Mouse (Mus musculus): ENCODE data around the gene Cd47. TPM values are rescaled to one million over a fixed set of nuclear protein-coding genes. Genes with fewer than 3 reads are reported as not detected.

Gene Cd47
- polyA plus RNA-seq, 1 experiment from 2014 or later: 286 TPM

- Histone ChIP-seq H3K4me2 (ENCODE audit: low read depth, low read length) (peak overlapping the region; percentile 40), H3K27me3 (ENCODE audit: control insufficient read depth, insufficient read depth, low read depth, low read length) (no peaks in the 10 kb centered on the region), H3K27ac (ENCODE audit: low read length) (peak overlapping the region; percentile 98), H3K4me1 (ENCODE audit: control insufficient read depth, low read depth, low read length) (peaks cover 70% of the 10 kb centered on the region), H3K9me3 (replicated peaks; ENCODE audit: control insufficient read depth, low read length) (no peaks in the 10 kb centered on the region), H3K36me3 (ENCODE audit: control insufficient read depth, insufficient read depth) (no peaks in the 10 kb centered on the region), H3K9ac (ENCODE audit: low read depth, low read length) (peak overlapping the region; percentile 29), H3K4me3 (ENCODE audit: low read depth, low read length) (no peak overlapping the region)
- 21% methylated on average over 12 of the region's 12 CpGs for WGBS (ENCODE audit: insufficient replicate concordance)
- no peak for ATAC-seq (ENCODE audit: low read depth)
Measured at GRCm38 (mm10) chr16:49770320-49771189, 29.8 kb upstream of the Cd47 start.

DNA sequence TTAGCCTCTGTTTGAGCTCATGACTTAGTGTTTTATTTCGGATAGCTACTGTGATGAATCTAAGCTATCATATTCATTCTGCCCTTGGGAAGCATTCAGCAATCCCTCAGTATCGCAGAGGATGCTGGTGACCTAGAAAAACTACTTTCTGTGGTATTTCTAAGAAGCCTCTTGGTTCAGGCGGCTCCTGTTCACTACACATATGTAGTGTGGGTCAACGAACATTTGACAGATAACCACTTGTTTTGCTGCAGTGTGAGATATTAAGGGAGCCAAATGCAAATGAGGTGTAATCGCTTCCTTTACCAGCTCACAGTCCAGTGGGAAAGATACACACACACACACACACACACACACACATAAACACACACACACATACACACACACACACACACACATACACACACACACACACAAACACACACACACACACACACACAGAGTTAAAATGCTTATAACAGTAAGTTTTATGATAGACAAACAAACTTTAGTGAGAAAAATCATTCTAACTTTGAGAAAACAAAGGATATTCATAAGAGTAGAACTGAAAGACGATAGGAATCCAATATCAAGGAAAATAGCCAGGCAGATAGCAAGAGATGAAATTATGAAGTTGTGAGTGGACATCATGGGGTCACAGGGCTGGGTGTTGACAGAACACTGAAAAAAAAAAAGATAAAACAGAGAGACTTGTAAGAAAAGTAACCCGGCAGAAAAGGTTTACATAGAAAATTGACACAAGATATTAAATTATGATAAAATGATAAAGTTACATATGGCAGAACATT lies 28.5 kb upstream of the Cd47 start:
- H3K9me3 ChIP-seq (replicated peaks; ENCODE audit: control insufficient read depth, low read length): no peaks in the 10 kb centered on the region
- no peak overlapping the region for H3K4me3 ChIP-seq (ENCODE audit: low read depth, low read length)
- peak overlapping the region; percentile 98 for H3K27ac ChIP-seq (ENCODE audit: low read length)
- no peaks in the 10 kb centered on the region for H3K36me3 ChIP-seq (ENCODE audit: control insufficient read depth, insufficient read depth)
- peak overlapping the region; percentile 29 for H3K4me2 ChIP-seq (ENCODE audit: low read depth, low read length)
- peak overlapping the region; percentile 64 for H3K9ac ChIP-seq (ENCODE audit: low read depth, low read length)
- no peaks in the 10 kb centered on the region for H3K27me3 ChIP-seq (ENCODE audit: control insufficient read depth, insufficient read depth, low read depth, low read length)
- peaks cover 71% of the 10 kb centered on the region for H3K4me1 ChIP-seq (ENCODE audit: control insufficient read depth, low read depth, low read length)
- ATAC-seq (ENCODE audit: low read depth): peak; percentile 73
- WGBS (ENCODE audit: insufficient replicate concordance): 25% methylated on average over 7 of the region's 7 CpGs

DNA sequence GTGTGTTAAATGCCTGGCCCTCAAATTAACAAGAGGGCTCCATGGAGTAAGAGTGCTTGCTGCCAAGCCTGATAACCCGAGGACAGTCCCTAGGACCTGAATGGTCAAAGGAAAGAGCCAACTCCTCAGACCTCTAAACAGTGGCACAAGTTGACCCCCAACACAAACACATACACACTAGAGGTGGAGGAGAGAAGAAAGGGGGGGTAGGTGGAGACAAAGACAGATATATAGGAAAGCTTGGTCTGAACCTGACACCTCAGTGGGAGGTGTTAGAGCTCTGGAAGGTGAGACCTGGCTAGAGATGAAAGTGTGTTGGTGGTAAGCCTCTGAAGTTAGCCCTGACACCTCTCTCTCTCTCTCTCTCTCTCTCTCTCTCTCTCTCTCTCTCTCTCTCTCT lies 27.8 kb upstream of the Cd47 start:
- Histone ChIP-seq H3K4me2 (ENCODE audit: low read depth, low read length) (peak overlapping the region; percentile 0; the same call in 1 of the 2 replicates), H3K4me1 (ENCODE audit: control insufficient read depth, low read depth, low read length) (peaks cover 74% of the 10 kb centered on the region), H3K27me3 (ENCODE audit: control insufficient read depth, insufficient read depth, low read depth, low read length) (no peaks in the 10 kb centered on the region), H3K4me3 (ENCODE audit: low read depth, low read length) (no peak overlapping the region), H3K36me3 (ENCODE audit: control insufficient read depth, insufficient read depth) (no peaks in the 10 kb centered on the region), H3K9ac (ENCODE audit: low read depth, low read length) (peak overlapping the region; percentile 23), H3K27ac (ENCODE audit: low read length) (peak overlapping the region; percentile 98), H3K9me3 (replicated peaks; ENCODE audit: control insufficient read depth, low read length) (no peaks in the 10 kb centered on the region)
- WGBS (ENCODE audit: insufficient replicate concordance): 27% methylated on average over 1 of the region's 1 CpGs
- ATAC-seq (ENCODE audit: low read depth): no peak

- H3K9me3 ChIP-seq (replicated peaks; ENCODE audit: control insufficient read depth, low read length): no peaks in the 10 kb centered on the region
- H3K36me3 ChIP-seq (ENCODE audit: control insufficient read depth, insufficient read depth): no peaks in the 10 kb centered on the region
- H3K27ac ChIP-seq (ENCODE audit: low read length): peak overlapping the region; percentile 98
- H3K27me3 ChIP-seq (ENCODE audit: control insufficient read depth, insufficient read depth, low read depth, low read length): no peaks in the 10 kb centered on the region
- WGBS (ENCODE audit: insufficient replicate concordance): 44% methylated on average over 1 of the region's 1 CpGs
- ATAC-seq (ENCODE audit: low read depth): no peak
- no peak overlapping the region for H3K4me3 ChIP-seq (ENCODE audit: low read depth, low read length)
- 0 out of 2 replicates have a peak overlapping the region, but pooled peaks have one; percentile 0 for H3K4me2 ChIP-seq (ENCODE audit: low read depth, low read length)
- peaks cover 78% of the 10 kb centered on the region for H3K4me1 ChIP-seq (ENCODE audit: control insufficient read depth, low read depth, low read length)
- peak overlapping the region; percentile 40; the same call in 1 of the 2 replicates for H3K9ac ChIP-seq (ENCODE audit: low read depth, low read length)
Measured at GRCm38 (mm10) chr16:49773068-49773467, 27.3 kb upstream of the Cd47 start.

- H3K36me3 ChIP-seq (ENCODE audit: control insufficient read depth, insufficient read depth): no peaks in the 10 kb centered on the region
- 21% methylated on average over 18 of the region's 18 CpGs for WGBS (ENCODE audit: insufficient replicate concordance)
- peak; percentile 7; the same call in 1 of the 2 replicates for ATAC-seq (ENCODE audit: low read depth)
- peak overlapping the region; percentile 98 for H3K27ac ChIP-seq (ENCODE audit: low read length)
- H3K4me3 ChIP-seq (ENCODE audit: low read depth, low read length): peak overlapping the region; percentile 41
- no peaks in the 10 kb centered on the region for H3K9me3 ChIP-seq (replicated peaks; ENCODE audit: control insufficient read depth, low read length)
- H3K27me3 ChIP-seq (ENCODE audit: control insufficient read depth, insufficient read depth, low read depth, low read length): no peaks in the 10 kb centered on the region
- peak overlapping the region; percentile 67 for H3K9ac ChIP-seq (ENCODE audit: low read depth, low read length)
- peak overlapping the region; percentile 48 for H3K4me2 ChIP-seq (ENCODE audit: low read depth, low read length)
- peaks cover 72% of the 10 kb centered on the region for H3K4me1 ChIP-seq (ENCODE audit: control insufficient read depth, low read depth, low read length)
Measured at GRCm38 (mm10) chr16:49774059-49775001, 26.0 kb upstream of the Cd47 start.

DNA sequence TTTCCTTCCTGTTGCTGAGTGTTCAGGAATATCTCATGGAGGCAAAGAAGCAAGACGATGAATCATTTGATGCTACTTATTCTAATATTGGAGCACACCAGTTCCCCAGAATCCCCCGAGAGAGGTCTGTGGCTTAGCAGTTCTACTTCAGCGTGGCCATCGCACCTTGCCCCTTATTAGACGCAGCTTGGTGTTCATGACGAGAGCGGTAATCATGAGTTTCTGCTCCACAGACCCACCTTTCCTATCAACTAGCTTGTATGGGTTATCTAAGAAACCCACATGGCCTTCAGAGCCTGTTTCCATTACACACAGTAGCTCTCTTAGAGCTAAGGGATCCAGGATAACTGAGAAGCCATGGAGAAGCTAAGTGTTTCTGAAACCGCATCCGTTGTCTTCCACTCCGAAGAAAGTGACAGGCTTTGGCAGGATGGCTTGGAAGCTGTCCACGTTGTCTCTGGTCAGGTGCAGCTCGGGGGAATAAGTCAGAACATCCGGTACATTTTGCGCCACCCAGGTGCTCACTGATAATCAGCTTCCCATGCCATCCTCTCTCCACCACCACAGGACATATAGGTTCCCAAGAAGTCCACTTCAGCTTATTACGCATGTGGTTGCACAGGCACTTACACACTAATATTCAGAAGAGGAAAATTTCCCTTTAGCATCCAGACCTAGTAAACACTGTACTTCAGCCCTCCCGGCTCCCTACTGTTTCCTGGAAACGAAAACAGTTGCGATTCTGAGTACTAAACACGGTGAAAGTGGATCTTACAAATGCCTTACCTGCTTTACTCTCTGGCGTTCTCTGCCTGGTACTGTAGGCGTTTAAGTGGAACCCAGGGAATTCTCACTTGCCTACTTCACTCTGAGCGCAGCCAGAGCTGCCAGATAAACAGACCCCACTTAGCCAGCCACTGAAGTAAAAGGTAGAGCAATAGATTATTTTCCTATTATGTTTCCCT lies 25.0 kb upstream of the Cd47 start:
- WGBS (ENCODE audit: insufficient replicate concordance): 26% methylated on average over 22 of the region's 22 CpGs
- H3K4me1 ChIP-seq (ENCODE audit: control insufficient read depth, low read depth, low read length): peaks cover 62% of the 10 kb centered on the region
- H3K4me3 ChIP-seq (ENCODE audit: low read depth, low read length): peak overlapping the region; percentile 41

DNA sequence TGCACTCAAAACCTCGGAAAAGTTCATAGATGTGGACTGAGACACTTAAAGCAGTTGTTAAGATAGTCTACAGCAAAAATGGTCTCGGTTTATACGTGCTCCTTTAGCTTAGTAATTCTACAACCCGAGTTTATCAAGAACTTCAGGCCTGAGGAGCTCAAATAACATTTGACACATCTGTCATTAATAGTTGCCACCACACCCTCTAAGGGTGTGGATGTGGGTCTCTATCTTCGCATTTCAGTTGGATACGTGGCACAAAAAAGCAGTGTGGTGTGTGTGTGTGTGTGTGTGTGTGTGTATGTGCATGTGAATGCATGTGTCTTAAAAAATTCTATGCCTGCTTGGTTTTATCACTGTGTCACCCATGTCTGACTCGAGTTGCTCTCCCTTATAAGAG lies 23.4 kb upstream of the Cd47 start:
- peak; percentile 83 for ATAC-seq (ENCODE audit: low read depth)
- WGBS (ENCODE audit: insufficient replicate concordance): 16% methylated on average over 7 of the region's 7 CpGs
- Histone ChIP-seq H3K4me3 (ENCODE audit: low read depth, low read length) (no peak overlapping the region), H3K4me1 (ENCODE audit: control insufficient read depth, low read depth, low read length) (peaks cover 58% of the 10 kb centered on the region), H3K27me3 (ENCODE audit: control insufficient read depth, insufficient read depth, low read depth, low read length) (no peaks in the 10 kb centered on the region), H3K9ac (ENCODE audit: low read depth, low read length) (peak overlapping the region; percentile 66), H3K4me2 (ENCODE audit: low read depth, low read length) (peak overlapping the region; percentile 44), H3K27ac (ENCODE audit: low read length) (peak overlapping the region; percentile 98), H3K9me3 (replicated peaks; ENCODE audit: control insufficient read depth, low read length) (no peaks in the 10 kb centered on the region), H3K36me3 (ENCODE audit: control insufficient read depth, insufficient read depth) (no peaks in the 10 kb centered on the region)

More for the DNA sequence above, 25.0 kb upstream of the Cd47 start:
- Histone ChIP-seq H3K9me3 (replicated peaks; ENCODE audit: control insufficient read depth, low read length) (no peaks in the 10 kb centered on the region), H3K27me3 (ENCODE audit: control insufficient read depth, insufficient read depth, low read depth, low read length) (no peaks in the 10 kb centered on the region), H3K36me3 (ENCODE audit: control insufficient read depth, insufficient read depth) (no peaks in the 10 kb centered on the region), H3K27ac (ENCODE audit: low read length) (peak overlapping the region; percentile 98), H3K4me2 (ENCODE audit: low read depth, low read length) (peak overlapping the region; percentile 48), H3K9ac (ENCODE audit: low read depth, low read length) (peak overlapping the region; percentile 67)
- ATAC-seq (ENCODE audit: low read depth): peak; percentile 76
